Mouse (Mus musculus) c-Kit-negative CD71-positive TER-119-positive erythroid progenitor cells, embryonic 14.5 days (primary cell): Measurements from ENCODE around the gene Ipo5.

Experiments used
- DNase-seq: peaks from one replicate; pipeline ENCODE4 v3.0.0-alpha.2; 2013; ENCODE audit warnings: low read depth, low spot score

Ipo5 gene

GRCm38 (mm10) chr14:120921805-120922204, 10.8 kb downstream of the Ipo5 start:
- DNase-seq = no peak

DNA sequence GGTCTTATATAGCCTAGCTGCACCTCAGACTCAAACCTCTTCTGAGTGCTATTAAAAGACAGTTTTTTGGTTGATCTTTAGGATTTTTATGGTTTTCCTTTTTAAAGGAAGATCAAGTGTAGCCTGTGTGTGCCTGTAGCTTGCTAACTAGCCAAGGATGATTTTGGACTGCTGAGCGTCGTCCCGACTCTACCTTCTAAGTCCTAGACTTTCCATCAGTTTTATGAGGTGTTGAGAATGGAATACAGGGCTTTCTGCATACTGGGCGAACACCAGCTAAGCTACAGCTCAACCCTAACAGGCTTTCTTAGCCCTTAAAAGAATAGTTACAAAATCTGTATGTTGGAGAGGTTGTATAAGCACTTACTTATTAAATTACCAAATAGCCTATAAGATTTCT, 13.0 kb downstream of the Ipo5 start:
- DNase-seq = no peak

- no peak for DNase-seq
These were observed 14.9 kb downstream of the Ipo5 start for GRCm38 (mm10) chr14:120925731-120926585.

- DNase-seq = no peak
These were observed 20.2 kb downstream of the Ipo5 start for GRCm38 (mm10) chr14:120931236-120931635.

DNA sequence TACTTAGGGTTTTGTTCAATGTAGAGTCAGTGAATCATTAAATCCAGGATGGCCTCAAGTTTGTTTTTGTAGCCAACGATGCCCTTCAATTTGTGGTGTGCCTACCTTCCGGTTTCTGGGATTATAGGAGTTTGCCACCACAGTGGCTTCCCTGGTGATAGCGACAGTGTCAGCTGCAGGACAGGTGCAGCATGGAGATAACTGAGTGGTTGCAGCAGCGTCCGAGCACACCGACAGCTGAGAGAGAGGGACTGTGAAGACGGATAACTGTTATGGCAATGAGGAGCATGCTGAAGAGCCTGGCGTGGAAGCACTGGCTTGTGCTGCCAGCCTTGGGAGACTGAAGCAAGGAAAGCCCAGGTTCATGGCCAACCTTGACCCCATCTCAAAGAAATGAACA, 22.6 kb downstream of the Ipo5 start:
- no peak for DNase-seq

DNA sequence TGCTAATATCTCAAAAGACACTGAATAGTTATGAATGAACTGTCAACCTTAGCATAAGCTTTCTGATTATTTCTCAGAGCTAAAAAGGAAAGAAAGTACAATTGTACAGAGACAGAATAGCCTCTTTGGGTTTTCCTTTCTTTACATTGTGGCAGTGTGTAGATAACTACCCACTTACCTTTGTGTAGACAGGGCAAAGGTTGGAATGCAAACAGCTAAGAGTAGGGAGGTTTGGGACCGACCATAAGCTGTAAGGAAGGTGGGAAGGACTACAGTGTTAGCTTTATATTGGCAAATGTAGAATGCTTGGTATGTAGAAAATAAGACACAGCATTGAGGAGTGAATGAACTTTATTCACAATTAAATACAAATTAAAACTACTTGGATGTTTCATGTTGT, 26.1 kb downstream of the Ipo5 start:
- no peak for DNase-seq

DNA sequence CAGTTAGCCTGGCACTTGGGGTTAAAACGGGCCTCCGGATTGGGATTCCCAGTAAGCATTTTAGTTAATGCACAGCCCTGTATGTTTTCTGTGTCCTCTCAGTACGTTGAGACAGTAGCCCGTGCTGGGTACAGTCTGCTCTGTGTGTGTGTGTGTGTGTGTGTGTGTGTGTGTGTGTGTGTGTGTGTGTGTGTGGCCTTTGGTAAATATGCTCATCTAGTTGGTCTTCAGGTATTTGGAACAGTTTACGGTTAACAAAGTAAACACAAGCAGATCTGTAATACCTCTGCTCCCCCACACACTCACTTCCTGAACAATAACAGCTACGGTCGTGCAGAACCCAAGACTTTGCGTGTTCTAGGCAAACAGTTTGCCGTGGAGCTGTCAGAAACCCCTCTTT, 31.8 kb downstream of the Ipo5 start:
- DNase-seq = no peak

GRCm38 (mm10) chr14:120945146-120945545, 34.1 kb downstream of the Ipo5 start:
- no peak for DNase-seq

DNA sequence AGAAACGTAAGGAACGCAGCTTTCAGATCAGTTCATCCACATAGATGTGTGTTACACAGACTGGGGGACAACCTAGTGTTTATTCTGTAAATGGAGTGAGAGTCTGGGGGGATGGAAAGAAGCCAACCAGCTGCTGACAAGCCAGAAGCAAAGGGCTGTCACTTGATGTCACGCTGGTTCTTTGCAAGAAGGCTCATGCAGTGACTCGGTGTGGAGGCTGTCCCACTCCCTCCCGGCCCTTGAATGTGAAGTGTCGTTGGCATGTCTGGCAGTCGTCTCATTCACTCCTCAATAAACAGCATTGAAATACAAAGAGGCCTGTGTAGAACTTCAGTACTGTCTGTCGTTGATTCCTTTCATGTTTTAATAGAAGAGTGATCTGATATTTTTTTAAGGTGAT, 36.1 kb downstream of the Ipo5 start:
- no peak for DNase-seq

GRCm38 (mm10) chr14:120949002-120949401, 38.0 kb downstream of the Ipo5 start:
- DNase-seq = no peak

GRCm38 (mm10) chr14:120950068-120950467, 39.0 kb downstream of the Ipo5 start:
- DNase-seq = no peak

DNA sequence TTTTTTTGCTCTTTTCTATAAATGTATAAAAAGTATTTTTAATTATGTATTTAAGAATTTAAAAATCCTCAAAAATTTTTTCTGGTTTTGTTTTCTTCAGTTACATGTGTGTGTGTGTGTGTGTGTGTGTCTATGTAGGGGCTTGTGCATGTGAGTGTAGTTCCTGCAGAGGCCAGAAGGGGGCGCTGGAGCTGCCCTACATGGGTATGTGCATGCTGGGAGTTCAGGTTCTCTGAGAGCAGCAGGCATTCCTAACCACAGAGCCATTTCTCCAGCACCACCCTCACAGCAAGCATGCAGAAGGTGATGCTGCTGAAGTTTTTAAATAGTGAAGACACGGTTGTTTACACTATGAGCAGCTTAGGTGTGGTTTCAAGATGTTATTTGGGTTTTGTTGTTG, 41.4 kb downstream of the Ipo5 start:
- DNase-seq = no peak

DNA sequence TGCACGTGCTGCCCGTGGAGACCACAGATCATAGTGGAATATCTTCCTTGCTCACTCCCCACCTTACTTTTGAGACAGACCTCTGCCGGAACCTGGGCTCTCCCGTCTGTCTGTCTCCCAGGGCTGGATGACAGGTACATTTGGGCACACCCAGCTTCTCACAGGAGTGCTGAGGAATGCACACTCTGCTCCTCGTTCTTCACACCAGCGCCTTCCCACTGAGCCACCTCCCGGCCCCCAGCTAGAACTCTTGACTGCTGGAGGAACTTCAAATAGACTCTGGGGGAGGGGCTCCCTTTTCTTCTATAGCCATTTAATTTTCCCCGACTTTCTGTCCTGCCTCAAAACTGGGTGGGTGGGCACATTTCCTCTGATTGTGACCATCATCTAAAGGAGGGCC, 49.5 kb downstream of the Ipo5 start:
- no peak for DNase-seq

DNA sequence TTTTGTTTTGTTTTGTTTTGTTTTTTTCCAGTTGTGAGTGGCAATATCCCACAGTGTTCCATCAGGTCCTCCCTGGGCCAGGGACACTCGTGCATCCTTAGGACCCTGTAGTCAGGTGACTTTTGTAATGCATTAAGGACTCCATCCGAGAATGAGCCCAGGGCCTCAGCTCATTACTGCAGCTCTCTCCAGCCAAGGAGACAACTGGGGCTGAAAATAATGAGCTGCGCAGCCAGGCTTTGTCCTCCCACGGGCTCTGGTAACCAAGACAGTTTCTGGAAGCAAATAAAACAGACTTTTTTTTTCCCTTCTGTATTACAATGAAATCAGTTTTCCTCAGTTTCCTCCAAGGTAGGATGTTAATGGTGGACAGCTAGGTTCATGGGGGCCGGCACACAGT, 50.0 kb downstream of the Ipo5 start:
- no peak for DNase-seq

- DNase-seq = no peak
These were observed 56.0 kb downstream of the Ipo5 start for GRCm38 (mm10) chr14:120967072-120967471.

DNA sequence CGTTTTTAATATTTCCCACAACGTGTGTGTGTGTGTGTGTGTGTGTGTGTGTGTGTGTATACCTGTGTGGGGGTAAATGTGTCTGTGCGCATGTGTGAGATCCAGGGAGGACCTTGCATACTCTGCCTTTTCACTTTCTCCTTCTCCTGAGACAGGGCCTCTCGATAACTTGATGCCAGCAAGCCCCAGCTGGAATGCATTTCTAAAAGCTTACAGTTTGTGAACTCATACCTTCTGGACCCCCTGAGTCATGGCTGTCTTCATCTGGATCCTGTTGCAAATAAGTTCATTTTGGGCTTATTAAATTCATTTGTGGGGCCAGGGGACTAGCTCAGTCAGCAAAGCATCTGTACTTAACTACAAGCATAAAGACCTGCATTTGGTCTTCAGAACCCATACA, 57.7 kb downstream of the Ipo5 start:
- DNase-seq = no peak

- DNase-seq = no peak
These were observed 58.6 kb downstream of the Ipo5 start for GRCm38 (mm10) chr14:120969673-120970072.

DNA sequence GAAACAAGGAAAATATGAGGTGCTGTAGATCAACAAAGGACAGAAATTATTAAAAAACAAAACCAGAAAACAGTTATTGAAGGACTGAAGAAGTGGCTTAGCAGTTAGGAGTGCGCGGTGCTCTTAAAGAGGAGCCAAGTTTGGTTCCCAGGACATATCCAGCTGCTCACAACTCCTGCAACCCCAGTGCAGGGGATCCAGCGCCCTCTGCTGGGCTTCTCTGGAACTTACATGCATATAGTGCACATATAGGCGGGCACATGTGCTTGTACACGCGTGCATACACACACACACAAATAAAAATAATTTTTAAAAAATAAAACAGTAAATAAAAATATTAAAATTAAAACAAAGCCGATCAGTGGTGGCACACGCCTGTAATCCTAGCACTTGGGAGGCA, 59.6 kb downstream of the Ipo5 start:
- no peak for DNase-seq

DNA sequence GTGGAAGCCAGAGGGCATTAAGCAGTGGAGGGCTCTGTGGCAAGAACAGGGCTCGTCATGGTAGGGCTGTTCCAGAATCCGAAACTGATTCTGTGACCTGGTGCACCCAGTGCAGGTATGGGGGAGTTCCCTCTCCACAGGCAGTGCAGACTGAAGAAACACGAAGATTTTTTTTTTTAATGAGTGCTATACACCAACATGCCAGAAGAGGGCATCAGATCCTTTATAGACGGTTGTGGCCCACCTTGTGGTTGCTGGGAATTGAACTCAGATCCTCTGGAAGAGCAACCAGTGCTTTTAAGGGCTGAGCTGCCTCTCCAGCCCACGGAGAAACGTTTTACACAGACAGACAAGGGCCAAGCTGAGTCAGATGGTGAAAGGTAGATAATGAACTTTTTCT, 60.3 kb downstream of the Ipo5 start:
- no peak for DNase-seq

- no peak for DNase-seq
These were observed 68.5 kb downstream of the Ipo5 start for GRCm38 (mm10) chr14:120979559-120979958.

- no peak for DNase-seq
These were observed 78.1 kb downstream of the Ipo5 start for GRCm38 (mm10) chr14:120989126-120989525.
